38 mouse cellular contexts compared by ENCODE assay signal in the genomic region with DNA sequence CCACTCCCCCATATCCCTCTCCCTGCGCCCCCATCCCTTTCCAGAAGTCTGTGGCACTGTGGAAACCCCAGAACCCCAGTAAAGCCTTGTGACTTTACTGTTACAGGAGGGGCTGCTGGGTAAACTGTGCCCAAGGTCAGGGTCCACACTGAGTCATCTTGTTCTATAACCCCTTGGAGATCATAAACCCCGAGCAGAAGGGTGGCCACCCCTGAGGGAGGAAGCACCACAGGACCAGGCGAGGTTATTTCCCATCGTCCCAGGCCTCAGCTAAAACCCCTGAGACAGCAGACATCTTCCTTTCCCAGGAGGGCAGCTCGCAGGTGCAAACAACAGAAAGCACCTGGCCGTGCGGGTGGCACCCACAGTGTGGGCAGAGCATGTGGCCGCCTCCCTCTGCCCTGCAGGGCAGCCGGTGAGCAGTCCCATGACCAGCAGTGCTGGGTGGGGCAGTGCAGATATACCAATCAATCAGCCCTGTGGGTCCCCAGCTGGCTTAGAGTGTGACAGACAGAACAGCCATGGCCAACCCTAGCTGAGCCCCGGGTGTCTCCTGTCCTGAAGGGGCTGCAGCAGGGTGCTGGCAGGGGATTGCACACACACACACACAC. TPM values are rescaled to one million over a fixed set of nuclear protein-coding genes. Genes with fewer than 3 reads are reported as not detected.
DNase-seq lines count a peak whose midpoint lies in the region; ATAC-seq and TF ChIP-seq lines count a peak whose summit lies in the region.
"Had no signal": no experiment of that assay in that cellular context is flagged by ENCODE, and none has a peak within 500 bp of the region (broad histone marks: within the 10 kb centered on the region; RNA-seq: fewer than 3 reads in every experiment).

No protein-coding gene starts in this region.

- no peak overlapping the region for H3K4me2 ChIP-seq in forebrain, embryonic 12.5 days
- no peak overlapping the region for H3K4me2 ChIP-seq in forebrain, embryonic 11.5 days (ENCODE audit: low read depth, low read length, severe bottlenecking)
- no peak overlapping the region for H3K4me2 ChIP-seq in liver, embryonic 12.5 days
- H3K4me2 ChIP-seq: embryonic facial prominence, embryonic 12.5 days; heart, embryonic 12.5 days; midbrain, embryonic 15.5 days; neural tube, embryonic 12.5 days had no signal

- H3K27me3 ChIP-seq in forebrain, embryonic 12.5 days: no peaks in the 10 kb centered on the region
- H3K27me3 ChIP-seq in forebrain, embryonic 11.5 days (ENCODE audit: control insufficient read depth, insufficient read depth, low read length): no peaks in the 10 kb centered on the region
- no peaks in the 10 kb centered on the region for H3K27me3 ChIP-seq in liver, embryonic 12.5 days (replicated peaks)
- H3K27me3 ChIP-seq in small intestine, adult 2 months (ENCODE audit: control insufficient read depth, insufficient read depth, low read length): no peaks in the 10 kb centered on the region
- H3K27me3 ChIP-seq: embryonic facial prominence, embryonic 12.5 days; midbrain, embryonic 15.5 days; neural tube, embryonic 12.5 days had no signal

- TF ChIP-seq CTCF in small intestine, adult 2 months (IDR thresholded peaks at IDR 0.05; ENCODE audit: extremely low read depth, insufficient read length, insufficient replicate concordance, low read depth, low read length): no peak

- TF ChIP-seq POLR2A in small intestine, adult 2 months (IDR thresholded peaks at IDR 0.05; ENCODE audit: low read depth, low read length): no peak

- H3K27ac ChIP-seq in forebrain, embryonic 12.5 days: no peak overlapping the region
- no peak overlapping the region for H3K27ac ChIP-seq in forebrain, embryonic 11.5 days (ENCODE audit: low read depth, low read length)
- H3K27ac ChIP-seq in liver, embryonic 12.5 days: no peak overlapping the region
- H3K27ac ChIP-seq in small intestine, adult 2 months (ENCODE audit: insufficient read depth, low read depth, low read length): peak overlapping the region; percentile 96
- H3K27ac ChIP-seq: embryonic facial prominence, embryonic 12.5 days; heart, adult 2 months; kidney, postnatal 0 days; left cerebral cortex, adult 2 months; liver, embryonic 14.5 days; macrophage; midbrain, embryonic 15.5 days; neural tube, embryonic 12.5 days had no signal

- 0 out of 2 replicates have a peak, but pooled peaks cover 6% of the 10 kb centered on the region for H3K4me1 ChIP-seq in forebrain, embryonic 12.5 days
- no peaks in the 10 kb centered on the region for H3K4me1 ChIP-seq in forebrain, embryonic 11.5 days (replicated peaks; ENCODE audit: control insufficient read depth, insufficient read depth, low read length)
- peaks cover 5% of the 10 kb centered on the region; the same call in 1 of the 2 replicates for H3K4me1 ChIP-seq in liver, embryonic 12.5 days
- peaks cover 29% of the 10 kb centered on the region for H3K4me1 ChIP-seq in small intestine, adult 2 months (ENCODE audit: control insufficient read depth, insufficient read depth, insufficient read length, low read length)
- H3K4me1 ChIP-seq: embryonic facial prominence, embryonic 12.5 days; midbrain, embryonic 15.5 days had no signal

- DNase-seq in forebrain, embryonic 11.5 days (ENCODE audit: low spot score): no peak
- DNase-seq in liver: no peak
- DNase-seq in adrenal gland, postnatal 14 days: no peak
- no peak for DNase-seq in frontal cortex, postnatal 10 days (ENCODE audit: low spot score in 2 of 2)
- DNase-seq in heart, postnatal 4 days: no peak
- DNase-seq: adrenal gland, postnatal 10 days; cerebellum, adult 11 months; cerebellum, adult 9-10 months; embryo, embryonic 11 days; heart, adult 2 months; kidney, adult 2 months; lung, adult 2 months; lung, postnatal 10 days; right cerebral cortex, postnatal 4 days; thymus, adult 18-20 months; thymus, postnatal 36 days had no signal

- no peaks in the 10 kb centered on the region for H3K9me3 ChIP-seq in forebrain, embryonic 12.5 days
- H3K9me3 ChIP-seq in forebrain, embryonic 11.5 days (ENCODE audit: control insufficient read depth, low read length): no peaks in the 10 kb centered on the region
- H3K9me3 ChIP-seq in liver, embryonic 12.5 days (replicated peaks): no peaks in the 10 kb centered on the region
- H3K9me3 ChIP-seq: embryonic facial prominence, embryonic 12.5 days; heart, embryonic 12.5 days; midbrain, embryonic 15.5 days; neural tube, embryonic 12.5 days had no signal

- 0 out of 2 replicates have a peak overlapping the region, but pooled peaks have one; percentile 7 for H3K9ac ChIP-seq in forebrain, embryonic 12.5 days
- H3K9ac ChIP-seq in forebrain, embryonic 11.5 days (ENCODE audit: low read length): no peak overlapping the region
- H3K9ac ChIP-seq in liver, embryonic 12.5 days: no peak overlapping the region
- H3K9ac ChIP-seq: embryonic facial prominence, embryonic 12.5 days; heart, embryonic 12.5 days; liver, embryonic 14.5 days; midbrain, embryonic 15.5 days; neural tube, embryonic 12.5 days had no signal

- no peaks in the 10 kb centered on the region for H3K36me3 ChIP-seq in forebrain, embryonic 12.5 days (replicated peaks)
- no peaks in the 10 kb centered on the region for H3K36me3 ChIP-seq in forebrain, embryonic 11.5 days (ENCODE audit: control insufficient read depth, insufficient read depth, low read length)
- H3K36me3 ChIP-seq in liver, embryonic 12.5 days: no peaks in the 10 kb centered on the region
- peaks cover 28% of the 10 kb centered on the region for H3K36me3 ChIP-seq in small intestine, adult 2 months (ENCODE audit: control insufficient read depth, insufficient read depth, low read length)
- H3K36me3 ChIP-seq: embryonic facial prominence, embryonic 12.5 days; heart, embryonic 12.5 days; midbrain, embryonic 15.5 days; neural tube, embryonic 12.5 days had no signal

- ATAC-seq in forebrain, embryonic 12.5 days (ENCODE audit: low FRiP score): no peak
- no peak for ATAC-seq in forebrain, embryonic 11.5 days (replicated peaks; ENCODE audit: low FRiP score)
- 0 out of 2 replicates have a peak, but pooled peaks have one; percentile 6 for ATAC-seq in liver, embryonic 12.5 days
- ATAC-seq: activated CD4-positive, CD25-positive, alpha-beta regulatory T cell, adult 4 months; forebrain, embryonic 16.5 days; midbrain, embryonic 15.5 days had no signal

- no peak overlapping the region for H3K4me3 ChIP-seq in forebrain, embryonic 12.5 days (replicated peaks)
- no peak overlapping the region for H3K4me3 ChIP-seq in forebrain, embryonic 11.5 days (ENCODE audit: low read depth, low read length)
- H3K4me3 ChIP-seq in liver, embryonic 12.5 days: no peak overlapping the region
- H3K4me3 ChIP-seq in small intestine, adult 2 months (ENCODE audit: low read depth, low read length): peak overlapping the region; percentile 17
- H3K4me3 ChIP-seq: embryonic facial prominence, embryonic 12.5 days; heart, adult 2 months; heart, embryonic 12.5 days; left cerebral cortex, adult 2 months; midbrain, embryonic 15.5 days; neural tube, embryonic 12.5 days had no signal

- WGBS in forebrain, embryonic 12.5 days: 92% methylated on average over 10 of the region's 10 CpGs
- WGBS in forebrain, embryonic 11.5 days: 84% methylated on average over 10 of the region's 10 CpGs
- WGBS in liver, embryonic 12.5 days (ENCODE audit: insufficient replicate concordance): 55% methylated on average over 10 of the region's 10 CpGs
- 33% methylated on average over 10 of the region's 10 CpGs for WGBS in small intestine, adult 2 months

RNA-seq across cellular contexts. Expression of gene 2900026A02Rik, which starts 49.0 kb away (rescaled TPM):
- polyA plus RNA-seq in forebrain, embryonic 12.5 days (2016; fragmentation: Nextera tagmentation; extraction: Ambion mirVana): 4.5 and 6.1 TPM in 2 replicates
- polyA plus RNA-seq in forebrain, embryonic 11.5 days (2014; fragmentation: Nextera tagmentation; extraction: Ambion mirVana): 2.2 and 3.4 TPM in 2 replicates
- 1.9 and 2.0 TPM in 2 replicates for polyA plus RNA-seq in liver, embryonic 12.5 days (2016; fragmentation: Nextera tagmentation; extraction: Ambion mirVana)
- 24.2 and 70.8 TPM in 2 replicates for polyA plus RNA-seq in small intestine, adult 2 months (2012; rRNA removed)
- total RNA-seq in adrenal gland, postnatal 14 days (2021): 18.2 and 20.7 TPM in 2 replicates
- total RNA-seq in heart, postnatal 4 days (2021): 10 to 100 TPM; 46.8 to 48.3 TPM

RNA-seq across cellular contexts. Expression of gene Tmem211, which starts 54.6 kb away (rescaled TPM):
- 0.20 and 0.28 TPM in 2 replicates for polyA plus RNA-seq in forebrain, embryonic 12.5 days (2016; fragmentation: Nextera tagmentation; extraction: Ambion mirVana)
- polyA plus RNA-seq in forebrain, embryonic 11.5 days (2014; fragmentation: Nextera tagmentation; extraction: Ambion mirVana): 0.20 TPM in 1 of 2 replicates, not detected in the other
- polyA plus RNA-seq in liver, embryonic 12.5 days (2016; fragmentation: Nextera tagmentation; extraction: Ambion mirVana): not detected in 2 replicates
- not detected in 2 replicates for polyA plus RNA-seq in small intestine, adult 2 months (2012; rRNA removed)
- total RNA-seq in adrenal gland, postnatal 14 days (2021): not detected in 2 replicates
- not detected for total RNA-seq in heart, postnatal 4 days (2021)
- total RNA-seq: adrenal gland, postnatal 10 days; CH12.LX; gastrocnemius, adult 8-10 months; gastrocnemius, postnatal 4 days; heart, adult 2 months; hematopoietic stem cell, adult 5-6 weeks; layer of hippocampus, postnatal 14 days; left cerebral cortex, adult 2 months; left cerebral cortex, postnatal 25 days had no signal
- polyA plus RNA-seq: activated CD4-positive, CD25-positive, alpha-beta regulatory T cell, adult 4 months; C2C12; forebrain, embryonic 16.5 days; heart, adult 2 months; heart, embryonic 12.5 days; heart, postnatal 0 days; kidney, adult 2 months; liver, embryonic 14.5 days; macrophage; neural tube, embryonic 12.5 days; stomach, embryonic 14.5 days had no signal
